Mouse (Mus musculus): ENCODE data around the gene Lgals3.

The Lgals3 gene

GRCm38 (mm10) chr14:47432987-47433386 is 65.4 kb downstream of the Lgals3 start:
- no peak for DNase-seq (ENCODE audit: low spot score)

Data from layer of hippocampus, adult 11-12 months (tissue).